Mouse (Mus musculus) intestine, embryonic 15.5 days (tissue): ENCODE measurements at regions not wholly inside any gene's neighbourhood (a gene's known extent, or its start where the extent isn't known, plus 50 kb on each side); places are given as distances from the start of the nearest gene placed in this dataset.

Experiments used
- ATAC-seq: fragments of 200-750 bp; cut with Nextera tagmentation; 2 replicates; pipeline ENCODE4 v1.8.0; 2017; ENCODE audit warnings: moderate TSS enrichment, moderate library complexity
- H3K27ac ChIP-seq: fragments of 300-500 bp; sonication (generic); 2 replicates; pipeline ENCODE4 v1.5.1; 2015; ENCODE audit warnings: mild to moderate bottlenecking, inconsistent platforms
- H3K27me3 ChIP-seq: fragments of 300-500 bp; sonication (generic); replicated peaks from 2 replicates; pipeline ENCODE4 v1.6.1; 2015; ENCODE audit warnings: inconsistent platforms
- H3K36me3 ChIP-seq: fragments of 300-500 bp; sonication (generic); 2 replicates; pipeline ENCODE4 v1.6.1; 2015; ENCODE audit warnings: inconsistent platforms
- H3K4me1 ChIP-seq: fragments of 300-500 bp; sonication (generic); replicated peaks from 2 replicates; pipeline ENCODE4 v1.6.1; 2015; ENCODE audit warnings: inconsistent platforms
- H3K4me2 ChIP-seq: fragments of 300-500 bp; sonication (generic); replicated peaks from 2 replicates; pipeline ENCODE4 v1.6.1; 2015; ENCODE audit warnings: mild to moderate bottlenecking, inconsistent platforms
- H3K4me3 ChIP-seq: fragments of 300-500 bp; sonication (generic); replicated peaks from 2 replicates; pipeline ENCODE4 v1.5.1; 2015; ENCODE audit warnings: inconsistent platforms
- H3K9ac ChIP-seq: fragments of 300-500 bp; sonication (generic); 2 replicates; pipeline ENCODE4 v1.6.1; 2015; ENCODE audit warnings: inconsistent platforms
- H3K9me3 ChIP-seq: fragments of 300-500 bp; sonication (generic); 2 replicates; pipeline ENCODE4 v1.6.1; 2016; ENCODE audit warnings: inconsistent platforms
- WGBS: fragments of 180-500 bp; shearing (Covaris S2); methylation state at CpG from one replicate; pipeline ENCODE4 v1.1.7; 2015; 5-methylcytosine and 5-hydroxymethylcytosine counted together

DNA sequence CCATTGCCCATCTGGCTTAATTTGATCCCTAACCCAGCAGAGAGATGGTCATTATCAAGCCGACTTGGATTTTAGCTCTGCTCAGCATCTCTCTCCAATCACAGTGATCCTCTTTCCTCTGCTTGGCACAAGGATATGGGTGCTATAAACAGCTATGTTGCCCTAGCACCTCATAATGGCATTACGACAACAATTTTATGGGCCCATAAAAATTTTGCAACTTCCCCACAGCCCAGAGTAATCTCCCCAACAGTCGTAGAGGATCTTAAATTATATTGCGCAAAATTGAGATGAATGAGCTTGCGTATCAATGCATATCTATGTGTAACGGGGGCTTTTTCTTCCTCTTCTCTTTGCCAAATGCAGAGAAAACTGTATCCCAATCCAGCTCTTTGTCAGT, 329.4 kb downstream of the Hlx start:
- H3K9ac ChIP-seq = no peak overlapping the region
- H3K4me3 ChIP-seq = no peak overlapping the region
- no peaks in the 10 kb centered on the region for H3K4me1 ChIP-seq
- H3K36me3 ChIP-seq = no peaks in the 10 kb centered on the region
- no peaks in the 10 kb centered on the region for H3K27me3 ChIP-seq
- H3K27ac ChIP-seq = no peak overlapping the region
- H3K9me3 ChIP-seq = no peaks in the 10 kb centered on the region
- 59% methylated on average over 6 of the region's 6 CpGs for WGBS
- ATAC-seq = no peak
- no peak overlapping the region for H3K4me2 ChIP-seq

DNA sequence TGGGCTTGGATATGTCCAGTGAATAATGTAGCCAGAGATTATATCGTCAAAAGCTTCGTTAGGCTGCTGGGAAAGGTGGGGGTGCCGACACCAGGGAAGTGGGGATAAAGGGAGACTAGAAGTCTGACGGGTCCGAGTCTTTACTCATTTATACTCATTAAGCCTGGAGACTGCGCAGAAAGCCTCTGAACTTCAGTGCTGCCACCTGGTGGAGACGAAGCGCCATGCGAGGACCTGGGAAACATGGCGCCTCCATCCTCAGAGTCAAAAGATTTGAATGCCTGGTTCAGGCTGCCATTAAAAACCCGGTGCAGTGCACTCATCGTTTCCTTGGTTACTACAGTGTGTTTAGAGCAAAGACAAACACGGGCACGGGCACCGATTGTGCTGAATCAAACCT, 337.2 kb downstream of the Hlx start:
- H3K4me3 ChIP-seq = no peak overlapping the region
- WGBS = 45% methylated on average over 15 of the region's 15 CpGs
- no peaks in the 10 kb centered on the region for H3K9me3 ChIP-seq
- peak overlapping the region; percentile 30 for H3K4me2 ChIP-seq
- peak overlapping the region; percentile 45; the same call in 1 of the 2 replicates for H3K27ac ChIP-seq
- H3K27me3 ChIP-seq = no peaks in the 10 kb centered on the region
- H3K9ac ChIP-seq = no peak overlapping the region
- no peak for ATAC-seq
- no peaks in the 10 kb centered on the region for H3K36me3 ChIP-seq
- no peaks in the 10 kb centered on the region for H3K4me1 ChIP-seq

DNA sequence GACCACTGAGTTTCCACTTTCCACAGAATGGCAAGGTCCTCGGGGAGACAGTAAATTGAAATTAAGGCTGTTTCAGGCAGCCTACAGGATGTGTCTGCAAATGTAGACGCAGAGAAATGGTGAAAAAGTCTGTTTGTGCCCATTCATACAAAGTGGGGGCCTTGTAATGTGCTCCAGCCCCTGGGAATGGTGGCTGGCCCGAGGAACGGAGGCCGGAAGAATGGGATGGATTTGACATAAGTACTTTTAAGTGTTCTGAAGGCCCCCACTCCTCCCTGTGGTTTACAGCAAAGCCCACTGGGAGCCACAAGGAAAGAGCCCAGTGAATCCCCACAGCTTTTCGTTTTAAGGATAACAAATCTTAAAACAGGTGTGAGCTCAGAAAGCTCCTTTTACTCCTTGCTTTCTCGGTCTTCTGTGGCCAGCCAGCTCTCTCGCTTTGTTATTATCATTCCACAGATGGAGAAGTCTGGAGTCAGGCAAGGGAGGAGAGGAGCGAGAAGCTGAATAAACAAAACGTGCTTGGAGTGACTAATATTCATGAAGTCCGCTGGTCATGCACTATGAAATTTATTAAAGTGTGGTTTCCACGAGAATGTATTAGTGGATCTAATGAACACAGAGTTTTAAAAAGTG, 337.7 kb downstream of the Hlx start:
- Histone ChIP-seq H3K4me1 (no peaks in the 10 kb centered on the region), H3K4me2 (peak overlapping the region; percentile 30), H3K4me3 (no peak overlapping the region), H3K9me3 (no peaks in the 10 kb centered on the region), H3K27ac (peak overlapping the region; percentile 45), H3K27me3 (no peaks in the 10 kb centered on the region), H3K36me3 (no peaks in the 10 kb centered on the region), H3K9ac (no peak overlapping the region)
- ATAC-seq = no peak
- WGBS = 47% methylated on average over 12 of the region's 12 CpGs

DNA sequence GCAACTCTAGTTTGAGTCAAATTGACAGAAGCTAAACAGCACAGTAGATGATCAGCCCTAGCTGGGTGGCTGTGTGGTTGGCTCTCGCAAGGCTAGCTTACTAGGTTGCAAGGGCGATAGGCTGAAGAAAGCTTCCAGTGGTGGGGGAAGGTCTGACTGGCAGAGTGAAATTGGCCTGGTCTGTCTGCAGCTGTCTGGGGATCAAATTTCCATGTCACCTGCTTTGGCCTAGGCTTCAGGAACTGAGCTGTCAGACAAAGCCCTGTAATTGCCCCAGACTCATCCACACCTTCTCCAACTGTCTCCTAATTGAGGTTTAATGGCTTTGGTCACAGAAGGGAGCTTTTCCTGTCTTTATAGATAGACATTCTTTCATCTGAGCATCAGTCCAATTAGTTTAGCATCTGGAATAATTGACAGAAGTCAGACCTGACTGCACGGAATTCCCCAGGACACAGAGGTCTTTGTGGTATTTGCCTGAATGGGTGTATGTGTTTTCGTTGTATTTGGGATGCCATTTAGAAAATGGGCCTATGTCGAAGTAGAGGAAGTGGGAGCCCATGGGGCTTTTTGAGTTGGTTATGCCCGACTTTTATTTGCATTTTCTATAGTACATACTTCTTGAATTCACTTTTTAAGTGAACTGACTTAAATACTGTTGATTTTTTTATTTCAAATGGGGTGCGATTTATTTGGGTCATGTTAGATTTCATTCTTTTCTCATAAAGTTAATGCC, 348.2 kb downstream of the Hlx start:
- Histone ChIP-seq H3K9me3 (no peaks in the 10 kb centered on the region), H3K36me3 (no peaks in the 10 kb centered on the region), H3K27me3 (no peaks in the 10 kb centered on the region), H3K9ac (no peak overlapping the region), H3K4me1 (no peaks in the 10 kb centered on the region), H3K27ac (no peak overlapping the region), H3K4me3 (no peak overlapping the region), H3K4me2 (no peak overlapping the region)
- 77% methylated on average over 7 of the region's 7 CpGs for WGBS
- ATAC-seq = no peak

DNA sequence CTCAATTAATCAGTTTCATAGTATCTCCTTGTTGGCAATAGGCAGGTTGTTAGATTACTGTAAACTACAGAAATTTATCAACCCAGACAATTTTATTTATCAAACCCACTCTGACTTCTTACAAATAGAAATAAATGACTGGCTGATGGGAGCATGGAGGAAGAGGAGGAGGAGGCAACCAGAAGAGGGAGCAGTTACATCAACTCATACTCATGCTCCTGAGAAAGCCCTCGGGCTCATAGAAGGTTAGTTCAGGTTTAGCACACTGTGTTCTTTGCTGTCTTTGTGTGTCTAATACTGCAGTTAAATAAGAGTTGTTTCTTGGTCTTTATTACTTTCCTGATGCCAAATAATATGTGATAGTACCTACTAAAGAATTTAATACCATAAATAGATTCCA, 344.6 kb upstream of the 1700056E22Rik start:
- Histone ChIP-seq H3K36me3 (no peaks in the 10 kb centered on the region), H3K9ac (no peak overlapping the region), H3K9me3 (no peaks in the 10 kb centered on the region), H3K4me1 (no peaks in the 10 kb centered on the region), H3K4me2 (no peak overlapping the region), H3K4me3 (no peak overlapping the region), H3K27me3 (no peaks in the 10 kb centered on the region), H3K27ac (no peak overlapping the region)
- WGBS = 81% methylated on average over 1 of the region's 1 CpGs
- ATAC-seq = no peak

DNA sequence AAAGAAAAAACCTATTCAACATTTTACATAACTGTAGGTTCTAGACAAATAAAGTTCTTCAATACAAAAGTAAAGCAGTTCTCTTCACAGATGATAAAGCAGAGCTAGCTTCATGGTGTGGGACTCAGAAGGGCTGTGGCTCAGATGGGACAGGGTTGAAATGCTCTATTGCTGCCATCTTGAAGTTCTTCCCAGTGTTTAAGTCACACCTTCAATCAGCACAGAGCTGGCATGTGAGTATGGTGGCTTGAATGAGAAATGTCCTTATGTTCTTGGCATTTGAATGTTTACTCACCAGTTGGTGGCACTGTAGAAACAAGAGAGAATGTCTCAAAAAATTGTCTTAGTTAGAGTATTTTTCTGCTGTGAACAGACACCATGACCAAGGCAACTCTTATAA, 330.9 kb upstream of the 1700056E22Rik start:
- Histone ChIP-seq H3K9me3 (no peaks in the 10 kb centered on the region), H3K36me3 (no peaks in the 10 kb centered on the region), H3K4me1 (no peaks in the 10 kb centered on the region), H3K4me2 (no peak overlapping the region), H3K4me3 (no peak overlapping the region), H3K9ac (no peak overlapping the region), H3K27ac (no peak overlapping the region), H3K27me3 (no peaks in the 10 kb centered on the region)
- no peak for ATAC-seq

DNA sequence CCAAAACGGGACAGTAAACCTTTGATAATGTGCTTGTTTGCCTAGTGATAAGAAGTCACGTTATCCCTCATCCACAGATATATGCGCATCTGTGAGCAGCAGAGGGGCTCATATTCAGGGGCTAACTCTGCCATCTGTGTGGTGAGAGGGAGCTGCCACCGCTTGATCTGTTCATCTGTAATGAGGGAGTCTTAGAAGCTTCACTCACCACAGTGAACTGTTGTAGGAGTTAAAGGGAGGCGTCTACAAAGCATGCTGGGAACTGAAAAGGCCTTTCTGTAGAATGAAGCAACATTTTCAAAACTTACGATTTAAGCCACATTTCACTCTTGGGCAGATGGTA, 324.1 kb upstream of the 1700056E22Rik start:
- H3K4me1 ChIP-seq = no peaks in the 10 kb centered on the region
- H3K27me3 ChIP-seq = no peaks in the 10 kb centered on the region
- no peak overlapping the region for H3K4me3 ChIP-seq
- ATAC-seq = no peak
- WGBS = 66% methylated on average over 6 of the region's 6 CpGs
- no peak overlapping the region for H3K27ac ChIP-seq
- H3K9me3 ChIP-seq = no peaks in the 10 kb centered on the region
- H3K4me2 ChIP-seq = no peak overlapping the region
- no peak overlapping the region for H3K9ac ChIP-seq
- no peaks in the 10 kb centered on the region for H3K36me3 ChIP-seq

DNA sequence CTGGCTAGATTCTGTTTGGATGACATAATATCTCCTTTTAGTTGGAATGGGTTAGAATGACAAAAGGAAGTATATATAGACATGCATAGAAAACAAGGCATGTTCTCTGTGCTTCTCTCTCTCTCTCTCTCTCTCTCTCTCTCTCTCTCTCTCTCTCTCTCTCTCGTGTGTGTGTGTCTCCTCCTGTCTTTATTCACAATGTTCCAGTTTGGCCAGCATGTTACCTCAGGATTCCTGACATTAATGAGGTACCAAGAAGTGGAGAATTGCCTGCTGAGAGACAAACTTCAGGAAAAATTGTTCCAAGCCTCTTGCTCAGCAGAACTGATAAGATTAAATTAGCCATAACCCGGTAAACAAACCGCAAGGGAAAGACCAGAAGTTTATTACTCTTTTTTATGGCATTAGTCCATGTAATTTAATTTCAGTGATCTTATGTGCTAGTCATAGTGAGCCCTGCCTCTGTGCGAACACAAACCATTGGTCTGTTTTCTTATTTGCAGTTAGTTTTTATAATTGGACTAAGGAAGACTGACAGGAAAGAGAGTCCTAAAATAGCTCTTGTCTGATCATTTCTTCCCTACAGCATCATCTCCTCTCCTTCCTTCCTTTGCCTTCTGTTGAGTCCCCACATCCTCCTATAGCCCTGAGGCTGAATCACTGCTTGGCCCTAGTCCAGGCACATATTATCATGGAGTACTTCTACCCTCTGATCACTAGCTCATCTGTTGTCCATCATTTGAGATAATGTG, 323.5 kb upstream of the 1700056E22Rik start:
- Histone ChIP-seq H3K4me1 (no peaks in the 10 kb centered on the region), H3K9me3 (no peaks in the 10 kb centered on the region), H3K4me2 (no peak overlapping the region), H3K36me3 (no peaks in the 10 kb centered on the region), H3K4me3 (no peak overlapping the region), H3K27ac (no peak overlapping the region), H3K9ac (no peak overlapping the region), H3K27me3 (no peaks in the 10 kb centered on the region)
- WGBS = 51% methylated on average over 4 of the region's 4 CpGs
- no peak for ATAC-seq

DNA sequence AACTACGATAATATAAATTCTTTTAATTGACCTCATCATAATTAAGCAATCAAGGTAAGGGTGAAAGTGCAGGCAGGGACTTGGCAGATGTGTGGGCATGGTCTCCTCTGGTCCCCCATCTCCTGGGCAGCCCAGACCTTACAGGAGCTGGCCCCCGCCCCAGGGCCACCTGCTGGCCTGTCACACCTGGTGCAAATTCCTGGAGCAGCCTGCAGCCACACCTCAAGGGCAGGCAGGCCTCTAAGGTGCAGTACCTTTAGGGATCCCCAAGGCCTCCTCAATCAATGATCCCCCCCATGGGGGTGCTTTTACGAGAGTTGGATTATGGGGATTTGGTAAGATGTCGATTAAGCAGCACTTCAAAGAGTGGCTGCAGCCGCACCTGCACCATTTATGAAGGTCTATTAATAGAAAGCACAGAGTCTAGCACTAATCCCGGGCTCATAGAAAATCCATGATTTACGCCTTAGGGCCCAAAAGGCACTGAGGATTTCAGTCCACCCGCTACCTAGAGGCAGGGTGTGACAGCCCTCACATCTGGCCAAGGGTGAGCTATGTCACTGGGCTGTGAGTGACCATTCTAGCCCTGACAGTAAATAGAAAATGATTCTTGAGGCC, 319.8 kb upstream of the 1700056E22Rik start:
- H3K36me3 ChIP-seq = no peaks in the 10 kb centered on the region
- no peak overlapping the region for H3K4me3 ChIP-seq
- no peak overlapping the region for H3K27ac ChIP-seq
- no peak overlapping the region for H3K4me2 ChIP-seq
- WGBS = 65% methylated on average over 8 of the region's 8 CpGs
- H3K4me1 ChIP-seq = no peaks in the 10 kb centered on the region
- no peaks in the 10 kb centered on the region for H3K27me3 ChIP-seq
- no peaks in the 10 kb centered on the region for H3K9me3 ChIP-seq
- peak; percentile 81 for ATAC-seq
- no peak overlapping the region for H3K9ac ChIP-seq

DNA sequence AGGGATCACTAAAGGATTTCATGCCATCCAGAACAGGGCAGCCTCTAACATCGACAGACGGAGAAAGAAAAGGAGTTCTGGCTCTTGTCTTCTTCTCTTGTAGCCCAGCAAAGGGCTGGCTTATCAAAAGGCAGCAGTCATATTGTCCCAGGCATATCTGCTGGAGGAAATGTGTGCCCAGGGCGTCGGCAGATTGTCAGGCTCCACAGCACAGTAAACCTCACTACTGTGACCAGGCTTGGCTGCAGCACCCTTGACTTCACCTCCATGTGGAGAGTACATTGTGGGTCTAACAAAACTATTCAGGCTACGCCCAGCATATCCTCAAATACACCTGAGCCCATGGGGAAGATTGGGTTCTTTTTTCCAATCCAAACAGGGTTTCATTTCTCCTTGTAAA, 317.7 kb upstream of the 1700056E22Rik start:
- Histone ChIP-seq H3K27ac (no peak overlapping the region), H3K9ac (no peak overlapping the region), H3K4me3 (no peak overlapping the region), H3K27me3 (no peaks in the 10 kb centered on the region), H3K4me1 (no peaks in the 10 kb centered on the region), H3K4me2 (no peak overlapping the region), H3K36me3 (no peaks in the 10 kb centered on the region), H3K9me3 (no peaks in the 10 kb centered on the region)
- 62% methylated on average over 5 of the region's 5 CpGs for WGBS
- ATAC-seq = peak; percentile 53

DNA sequence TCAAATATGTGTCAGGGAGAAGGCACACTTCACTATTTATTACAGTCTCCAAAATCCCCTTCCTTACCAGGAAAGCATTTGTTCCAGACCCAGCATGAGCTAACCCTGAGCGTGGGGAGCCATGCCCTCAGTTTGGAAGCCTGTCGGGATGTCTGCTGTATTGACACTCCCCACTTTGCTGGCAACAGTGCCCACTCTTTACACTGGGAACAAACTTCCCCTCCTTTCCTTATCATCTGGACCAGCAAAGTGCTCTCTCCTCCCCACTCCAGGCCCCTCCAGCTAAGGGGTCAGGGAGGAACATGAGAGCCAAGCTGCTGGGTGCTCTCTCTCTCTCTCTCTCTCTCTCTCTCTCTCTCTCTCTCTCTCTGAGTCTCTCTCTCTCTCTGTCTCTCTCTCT, 310.7 kb upstream of the 1700056E22Rik start:
- 61% methylated on average over 2 of the region's 2 CpGs for WGBS
- Histone ChIP-seq H3K36me3 (no peaks in the 10 kb centered on the region), H3K9ac (no peak overlapping the region), H3K4me3 (no peak overlapping the region), H3K27me3 (no peaks in the 10 kb centered on the region), H3K27ac (no peak overlapping the region), H3K4me1 (no peaks in the 10 kb centered on the region), H3K9me3 (no peaks in the 10 kb centered on the region), H3K4me2 (no peak overlapping the region)
- no peak for ATAC-seq

DNA sequence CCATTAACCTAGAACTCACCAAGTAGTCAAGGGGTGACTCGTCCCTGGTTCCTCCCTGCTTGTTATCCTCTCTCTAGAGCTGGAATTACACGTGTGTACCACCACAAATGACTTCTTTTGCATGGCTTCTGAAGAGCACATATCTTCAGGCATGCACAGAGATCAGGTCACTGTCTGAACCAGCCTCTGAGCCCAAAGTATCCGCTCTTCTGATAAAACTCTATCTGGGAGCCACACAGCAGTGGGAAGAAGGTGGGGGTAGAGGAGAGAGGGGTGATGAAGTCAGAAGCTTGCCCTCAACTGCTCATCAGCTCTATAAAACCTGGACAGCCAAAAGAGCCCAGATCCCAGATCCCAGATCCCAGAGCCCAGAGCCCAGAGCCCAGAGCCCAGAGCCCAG, 301.9 kb upstream of the 1700056E22Rik start:
- no peak overlapping the region for H3K27ac ChIP-seq
- 0 out of 2 replicates have a peak, but pooled peaks cover 3% of the 10 kb centered on the region for H3K4me1 ChIP-seq
- H3K4me2 ChIP-seq = no peak overlapping the region
- no peaks in the 10 kb centered on the region for H3K9me3 ChIP-seq
- ATAC-seq = no peak
- H3K36me3 ChIP-seq = no peaks in the 10 kb centered on the region
- H3K9ac ChIP-seq = no peak overlapping the region
- no peaks in the 10 kb centered on the region for H3K27me3 ChIP-seq
- H3K4me3 ChIP-seq = no peak overlapping the region
- WGBS = 83% methylated on average over 3 of the region's 3 CpGs
